Mouse (Mus musculus) midbrain, embryonic 13.5 days (tissue): ENCODE data around the gene Nmur2. TPM values are rescaled to one million over a fixed set of nuclear protein-coding genes. Genes with fewer than 3 reads are reported as not detected.

ENCODE experiments used
- ATAC-seq: fragments of 200-750 bp; cut with Nextera tagmentation; 2 replicates; pipeline ENCODE4 v1.8.0; 2017; ENCODE audit warnings: mild to moderate bottlenecking, moderate TSS enrichment, moderate library complexity
- H3K27ac ChIP-seq: fragments of 300-500 bp; sonication (generic); 2 replicates; pipeline ENCODE4 v1.5.1; 2015; ENCODE audit warnings: inconsistent platforms, mild to moderate bottlenecking, moderate library complexity
- H3K27me3 ChIP-seq: fragments of 300-500 bp; sonication (generic); 2 replicates; pipeline ENCODE4 v1.6.1; 2015; ENCODE audit warnings: mild to moderate bottlenecking, inconsistent platforms
- H3K36me3 ChIP-seq: fragments of 300-500 bp; sonication (generic); 2 replicates; pipeline ENCODE4 v1.6.1; 2015; ENCODE audit warnings: mild to moderate bottlenecking, inconsistent platforms
- H3K4me1 ChIP-seq: fragments of 300-500 bp; sonication (generic); replicated peaks from 2 replicates; pipeline ENCODE4 v1.6.1; 2015; ENCODE audit warnings: inconsistent platforms
- H3K4me2 ChIP-seq: fragments of 300-500 bp; sonication (generic); replicated peaks from 2 replicates; pipeline ENCODE4 v1.6.1; 2015; ENCODE audit warnings: moderate library complexity, mild to moderate bottlenecking, inconsistent platforms
- H3K4me3 ChIP-seq: fragments of 300-500 bp; sonication (generic); replicated peaks from 2 replicates; pipeline ENCODE4 v1.5.1; 2015; ENCODE audit warnings: mild to moderate bottlenecking, inconsistent platforms
- H3K9ac ChIP-seq: fragments of 300-500 bp; sonication (generic); replicated peaks from 2 replicates; pipeline ENCODE4 v1.6.1; 2015; ENCODE audit warnings: mild to moderate bottlenecking, inconsistent platforms
- H3K9me3 ChIP-seq: fragments of 300-500 bp; sonication (generic); 2 replicates; pipeline ENCODE4 v1.6.1; 2016; ENCODE audit warnings: mild to moderate bottlenecking, inconsistent platforms
- WGBS: fragments of 180-500 bp; shearing (Covaris S2); methylation state at CpG from one replicate; pipeline ENCODE4 v1.1.7; 2015; 5-methylcytosine and 5-hydroxymethylcytosine counted together
- polyA plus RNA-seq: library from polyadenylated mRNA; unstranded; fragments of >200 nt; fragmentation: Nextera tagmentation; extraction: Ambion mirVana; gene quantifications from 2 replicates; pipeline ENCODE4 v1.2.1, GENCODE M21; 2015

Gene Nmur2
- polyA plus RNA-seq, 1 experiment from 2014 or later, result 0.04 TPM

GRCm38 (mm10) chr11:56008277-56008676 is 32.5 kb downstream of the Nmur2 start:
- Histone ChIP-seq H3K27ac (no peak overlapping the region), H3K4me3 (no peak overlapping the region), H3K27me3 (no peaks in the 10 kb centered on the region), H3K36me3 (no peaks in the 10 kb centered on the region), H3K4me1 (no peaks in the 10 kb centered on the region), H3K9me3 (no peaks in the 10 kb centered on the region), H3K4me2 (no peak overlapping the region), H3K9ac (no peak overlapping the region)
- no peak for ATAC-seq
- 81% methylated on average over 3 of the region's 3 CpGs for WGBS

- H3K4me1 ChIP-seq, result no peaks in the 10 kb centered on the region
- no peak overlapping the region for H3K4me3 ChIP-seq
- ATAC-seq, result no peak
- no peak overlapping the region for H3K27ac ChIP-seq
- no peak overlapping the region for H3K4me2 ChIP-seq
- 0 out of 2 replicates have a peak, but pooled peaks cover 4% of the 10 kb centered on the region for H3K27me3 ChIP-seq
- no peaks in the 10 kb centered on the region for H3K36me3 ChIP-seq
- WGBS, result 64% methylated on average over 1 of the region's 1 CpGs
- H3K9me3 ChIP-seq, result no peaks in the 10 kb centered on the region
- H3K9ac ChIP-seq, result no peak overlapping the region
Observed at GRCm38 (mm10) chr11:55992799-55993198, 48.0 kb downstream of the Nmur2 start.

GRCm38 (mm10) chr11:55992148-55992547 is 48.7 kb downstream of the Nmur2 start:
- Histone ChIP-seq H3K27me3 (0 out of 2 replicates have a peak, but pooled peaks cover 4% of the 10 kb centered on the region), H3K9me3 (no peaks in the 10 kb centered on the region), H3K4me2 (no peak overlapping the region), H3K9ac (no peak overlapping the region), H3K4me1 (no peaks in the 10 kb centered on the region), H3K36me3 (no peaks in the 10 kb centered on the region), H3K4me3 (no peak overlapping the region), H3K27ac (no peak overlapping the region)
- WGBS, result 64% methylated on average over 3 of the region's 3 CpGs
- ATAC-seq, result no peak

- Histone ChIP-seq H3K27ac (no peak overlapping the region), H3K4me3 (no peak overlapping the region), H3K4me1 (no peaks in the 10 kb centered on the region), H3K9ac (no peak overlapping the region), H3K36me3 (no peaks in the 10 kb centered on the region), H3K27me3 (0 out of 2 replicates have a peak, but pooled peaks cover 4% of the 10 kb centered on the region), H3K4me2 (no peak overlapping the region), H3K9me3 (no peaks in the 10 kb centered on the region)
- WGBS, result 12% methylated on average over 8 of the region's 8 CpGs
- ATAC-seq, result no peak
Observed at GRCm38 (mm10) chr11:55991505-55992066, 49.2 kb downstream of the Nmur2 start.

- Histone ChIP-seq H3K27ac (no peak overlapping the region), H3K27me3 (no peaks in the 10 kb centered on the region), H3K4me3 (no peak overlapping the region), H3K36me3 (no peaks in the 10 kb centered on the region), H3K9me3 (no peaks in the 10 kb centered on the region), H3K9ac (no peak overlapping the region), H3K4me1 (no peaks in the 10 kb centered on the region), H3K4me2 (no peak overlapping the region)
- 71% methylated on average over 3 of the region's 3 CpGs for WGBS
- no peak for ATAC-seq
Observed at GRCm38 (mm10) chr11:55984643-55985042, 56.2 kb downstream of the Nmur2 start.

GRCm38 (mm10) chr11:55981656-55982055 is 59.2 kb downstream of the Nmur2 start:
- no peak overlapping the region for H3K4me2 ChIP-seq
- no peak overlapping the region for H3K27ac ChIP-seq
- no peaks in the 10 kb centered on the region for H3K4me1 ChIP-seq
- no peaks in the 10 kb centered on the region for H3K27me3 ChIP-seq
- H3K36me3 ChIP-seq, result no peaks in the 10 kb centered on the region
- no peak for ATAC-seq
- H3K9ac ChIP-seq, result no peak overlapping the region
- H3K4me3 ChIP-seq, result no peak overlapping the region
- H3K9me3 ChIP-seq, result no peaks in the 10 kb centered on the region
- 61% methylated on average over 1 of the region's 1 CpGs for WGBS

GRCm38 (mm10) chr11:55978146-55978545 is 62.7 kb downstream of the Nmur2 start:
- Histone ChIP-seq H3K4me1 (no peaks in the 10 kb centered on the region), H3K9ac (no peak overlapping the region), H3K4me3 (no peak overlapping the region), H3K4me2 (no peak overlapping the region), H3K9me3 (no peaks in the 10 kb centered on the region), H3K36me3 (no peaks in the 10 kb centered on the region), H3K27me3 (no peaks in the 10 kb centered on the region), H3K27ac (no peak overlapping the region)
- 77% methylated on average over 6 of the region's 6 CpGs for WGBS
- no peak for ATAC-seq
